Mouse (Mus musculus) lung, embryonic 16.5 days (tissue): ENCODE results near the gene Tnpo3. TPM values are rescaled to one million over a fixed set of nuclear protein-coding genes. Genes with fewer than 3 reads are reported as not detected.

ENCODE experiments used
- ATAC-seq: fragments of 200-750 bp; cut with Nextera tagmentation; 2 replicates; pipeline ENCODE4 v1.8.0; 2017; ENCODE audit warnings: low read depth, mild to moderate bottlenecking, moderate library complexity
- H3K27ac ChIP-seq: fragments of 300-500 bp; sonication (generic); 2 replicates; pipeline ENCODE4 v1.5.1; 2014; ENCODE audit warnings: mild to moderate bottlenecking, control low read depth, low read length
- H3K27me3 ChIP-seq: fragments of 300-500 bp; sonication (generic); 2 replicates; pipeline ENCODE4 v1.6.1; 2014; ENCODE audit warnings: low read depth, low read length, mixed read lengths; ENCODE audit not compliant: control insufficient read depth, insufficient read depth
- H3K36me3 ChIP-seq: fragments of 300-500 bp; sonication (generic); 2 replicates; pipeline ENCODE4 v1.6.1; 2014; ENCODE audit warnings: low read length; ENCODE audit not compliant: control insufficient read depth, insufficient read depth
- H3K4me1 ChIP-seq: fragments of 300-500 bp; sonication (generic); replicated peaks from 2 replicates; pipeline ENCODE4 v1.6.1; 2014; ENCODE audit warnings: low read length, mixed read lengths; ENCODE audit not compliant: control insufficient read depth, insufficient read depth
- H3K4me2 ChIP-seq: fragments of 300-500 bp; sonication (generic); 2 replicates; pipeline ENCODE4 v1.6.1; 2014; ENCODE audit warnings: low read depth, low read length, control low read depth
- H3K4me3 ChIP-seq: fragments of 300-500 bp; sonication (generic); 2 replicates; pipeline ENCODE4 v1.5.1; 2014; ENCODE audit warnings: mild to moderate bottlenecking, low read length, control low read depth
- H3K9ac ChIP-seq: fragments of 300-500 bp; sonication (generic); 2 replicates; pipeline ENCODE4 v1.6.1; 2014; ENCODE audit warnings: low read length, control low read depth
- H3K9me3 ChIP-seq: fragments of 300-500 bp; sonication (generic); 2 replicates; pipeline ENCODE4 v1.6.1; 2016; ENCODE audit warnings: low read length; ENCODE audit not compliant: control insufficient read depth
- WGBS: fragments of 180-500 bp; shearing (Covaris S2); extraction: QIAGEN DNeasy Blood & Tissue Kit; methylation state at CpG from one replicate; pipeline ENCODE4 v1.1.7; 2014; 5-methylcytosine and 5-hydroxymethylcytosine counted together
- polyA plus RNA-seq: library from polyadenylated mRNA; unstranded; fragments of >200 nt; fragmentation: Nextera tagmentation; extraction: Ambion mirVana; gene quantifications from 2 replicates; pipeline ENCODE4 v1.2.1, GENCODE M21; 2015

Tnpo3 gene
- polyA plus RNA-seq, 1 experiment from 2014 or later: 79.6 TPM

- Histone ChIP-seq H3K9me3 (no peaks in the 10 kb centered on the region), H3K36me3 (no peaks in the 10 kb centered on the region), H3K9ac (no peak overlapping the region), H3K27me3 (peaks cover 2% of the 10 kb centered on the region; the same call in 1 of the 2 replicates), H3K4me3 (no peak overlapping the region), H3K27ac (no peak overlapping the region), H3K4me2 (no peak overlapping the region), H3K4me1 (peaks cover 14% of the 10 kb centered on the region)
- 84% methylated on average over 5 of the region's 5 CpGs for WGBS
- ATAC-seq: no peak
Observed at GRCm38 (mm10) chr6:29505493-29505892, 104.2 kb downstream of the Tnpo3 start.

GRCm38 (mm10) chr6:29501599-29501998 is 108.1 kb downstream of the Tnpo3 start:
- Histone ChIP-seq H3K4me1 (peaks cover 4% of the 10 kb centered on the region; the same call in 1 of the 2 replicates), H3K9me3 (no peaks in the 10 kb centered on the region), H3K36me3 (no peaks in the 10 kb centered on the region), H3K4me2 (no peak overlapping the region), H3K27me3 (peaks cover 3% of the 10 kb centered on the region; the same call in 1 of the 2 replicates), H3K27ac (no peak overlapping the region), H3K4me3 (no peak overlapping the region), H3K9ac (no peak overlapping the region)
- no peak for ATAC-seq
- WGBS: 91% methylated on average over 1 of the region's 1 CpGs

- H3K4me2 ChIP-seq: no peak overlapping the region
- H3K27me3 ChIP-seq: peaks cover 7% of the 10 kb centered on the region; the same call in 1 of the 2 replicates
- no peaks in the 10 kb centered on the region for H3K9me3 ChIP-seq
- 86% methylated on average over 6 of the region's 6 CpGs for WGBS
- no peak overlapping the region for H3K9ac ChIP-seq
- no peaks in the 10 kb centered on the region for H3K4me1 ChIP-seq
- H3K27ac ChIP-seq: no peak overlapping the region
- ATAC-seq: no peak
- no peak overlapping the region for H3K4me3 ChIP-seq
- no peaks in the 10 kb centered on the region for H3K36me3 ChIP-seq
Observed at GRCm38 (mm10) chr6:29500810-29501209, 108.9 kb downstream of the Tnpo3 start.

- H3K4me3 ChIP-seq: no peak overlapping the region
- no peak overlapping the region for H3K4me2 ChIP-seq
- no peaks in the 10 kb centered on the region for H3K4me1 ChIP-seq
- H3K27me3 ChIP-seq: peaks cover 9% of the 10 kb centered on the region; the same call in 1 of the 2 replicates
- no peak overlapping the region for H3K27ac ChIP-seq
- H3K36me3 ChIP-seq: no peaks in the 10 kb centered on the region
- H3K9me3 ChIP-seq: no peaks in the 10 kb centered on the region
- no peak overlapping the region for H3K9ac ChIP-seq
- WGBS: 83% methylated on average over 7 of the region's 7 CpGs
- no peak for ATAC-seq
Observed at GRCm38 (mm10) chr6:29500177-29500576, 109.5 kb downstream of the Tnpo3 start.

GRCm38 (mm10) chr6:29497791-29498190 is 111.9 kb downstream of the Tnpo3 start:
- Histone ChIP-seq H3K27ac (no peak overlapping the region), H3K4me2 (no peak overlapping the region), H3K4me1 (no peaks in the 10 kb centered on the region), H3K9me3 (no peaks in the 10 kb centered on the region), H3K4me3 (no peak overlapping the region), H3K36me3 (no peaks in the 10 kb centered on the region), H3K27me3 (peaks cover 9% of the 10 kb centered on the region; the same call in 1 of the 2 replicates), H3K9ac (no peak overlapping the region)
- 21% methylated on average over 2 of the region's 2 CpGs for WGBS
- ATAC-seq: 0 out of 2 replicates have a peak, but pooled peaks have one; percentile 23

- WGBS: 34% methylated on average over 23 of the region's 25 CpGs
- Histone ChIP-seq H3K9ac (no peak overlapping the region), H3K36me3 (no peaks in the 10 kb centered on the region), H3K4me1 (no peaks in the 10 kb centered on the region), H3K4me3 (no peak overlapping the region), H3K9me3 (no peaks in the 10 kb centered on the region), H3K27ac (no peak overlapping the region), H3K27me3 (peaks cover 9% of the 10 kb centered on the region; the same call in 1 of the 2 replicates), H3K4me2 (no peak overlapping the region)
- ATAC-seq: no peak
Observed at GRCm38 (mm10) chr6:29496270-29496669, 113.4 kb downstream of the Tnpo3 start.

GRCm38 (mm10) chr6:29494101-29494500 is 115.6 kb downstream of the Tnpo3 start:
- H3K9ac ChIP-seq: no peak overlapping the region
- H3K9me3 ChIP-seq: no peaks in the 10 kb centered on the region
- 78% methylated on average over 4 of the region's 4 CpGs for WGBS
- peaks cover 9% of the 10 kb centered on the region; the same call in 1 of the 2 replicates for H3K27me3 ChIP-seq
- no peaks in the 10 kb centered on the region for H3K4me1 ChIP-seq
- no peak overlapping the region for H3K27ac ChIP-seq
- H3K36me3 ChIP-seq: no peaks in the 10 kb centered on the region
- no peak overlapping the region for H3K4me2 ChIP-seq
- no peak overlapping the region for H3K4me3 ChIP-seq
- ATAC-seq: no peak

Other genes starting within 250 kb of the Tnpo3 start
- 0.35 and 0.48 TPM in 2 replicates for gene Opn1sw, start 221.4 kb downstream of the Tnpo3 start, polyA plus RNA-seq
- 12.8 and 13.8 TPM in 2 replicates for gene Ccdc136, start 213.6 kb downstream of the Tnpo3 start, polyA plus RNA-seq
- gene Flnc, start 176.6 kb downstream of the Tnpo3 start, polyA plus RNA-seq: 5.7 and 5.8 TPM in 2 replicates
- 208 and 220 TPM in 2 replicates for gene Atp6v1f, start 142.2 kb downstream of the Tnpo3 start, polyA plus RNA-seq
- not detected in 2 replicates for gene Atp6v1fnb, start 138.4 kb downstream of the Tnpo3 start, polyA plus RNA-seq
- gene Kcp, start 101.9 kb downstream of the Tnpo3 start, polyA plus RNA-seq: 11.5 and 12.6 TPM in 2 replicates
- gene Irf5, start 83.3 kb downstream of the Tnpo3 start, polyA plus RNA-seq: 5.5 and 6.8 TPM in 2 replicates
- gene Tspan33, start 84.3 kb upstream of the Tnpo3 start, polyA plus RNA-seq: 3.5 and 3.6 TPM in 2 replicates
- 29.2 and 29.6 TPM in 2 replicates for gene Smo, start 125.6 kb upstream of the Tnpo3 start, polyA plus RNA-seq
- 7.9 and 8.7 TPM in 2 replicates for gene Ahcyl2, start 158.1 kb upstream of the Tnpo3 start, polyA plus RNA-seq